Mouse (Mus musculus): Measurements from ENCODE around the gene Hs3st4. TPM values are rescaled to one million over a fixed set of nuclear protein-coding genes. Genes with fewer than 3 reads are reported as not detected.

Gene Hs3st4
- polyA plus RNA-seq, 1 experiment from 2014 or later: 0.18 TPM

GRCm38 (mm10) chr7:124050421-124050820, 67.8 kb downstream of the Hs3st4 start:
- no peaks in the 10 kb centered on the region for H3K4me1 ChIP-seq (ENCODE audit: control insufficient read depth, insufficient read depth, low read length)
- no peak overlapping the region for H3K4me2 ChIP-seq
- no peak for DNase-seq (ENCODE audit: low spot score, missing footprints)
- ATAC-seq (ENCODE audit: low FRiP score): no peak
- H3K27me3 ChIP-seq (ENCODE audit: control insufficient read depth, insufficient read depth, low read length): no peaks in the 10 kb centered on the region
- H3K9ac ChIP-seq (ENCODE audit: low read length): no peak overlapping the region
- WGBS: 90% methylated on average over 5 of the region's 5 CpGs
- H3K27ac ChIP-seq (ENCODE audit: low read depth, low read length): no peak overlapping the region
- no peaks in the 10 kb centered on the region for H3K36me3 ChIP-seq (ENCODE audit: control insufficient read depth, insufficient read depth, low read length)
- H3K9me3 ChIP-seq (ENCODE audit: control insufficient read depth, low read length): no peaks in the 10 kb centered on the region
- no peak overlapping the region for H3K4me3 ChIP-seq (ENCODE audit: low read depth, low read length)

DNA sequence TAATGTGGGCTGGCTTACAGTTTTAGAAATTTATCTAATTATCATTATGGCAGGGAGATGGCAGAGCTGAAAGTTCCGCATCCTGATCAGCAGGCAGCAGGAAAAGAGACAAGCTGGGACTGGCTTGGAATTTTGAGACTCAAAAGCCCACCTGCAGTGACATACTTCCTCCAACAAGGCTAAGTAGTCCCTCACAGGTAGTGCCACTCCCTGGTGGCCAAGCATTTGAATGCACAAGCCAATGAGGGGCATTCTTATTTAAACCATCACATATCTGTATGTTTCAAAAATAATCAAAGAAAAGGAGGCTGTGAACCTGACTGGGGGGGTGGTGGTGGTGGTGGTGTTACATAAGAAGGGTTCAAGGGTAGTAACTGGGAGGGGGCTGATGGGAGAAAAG, 101.1 kb downstream of the Hs3st4 start:
- DNase-seq (ENCODE audit: low spot score, missing footprints): no peak
- Histone ChIP-seq H3K9me3 (ENCODE audit: control insufficient read depth, low read length) (no peaks in the 10 kb centered on the region), H3K4me2 (no peak overlapping the region), H3K27ac (ENCODE audit: low read depth, low read length) (no peak overlapping the region), H3K4me3 (ENCODE audit: low read depth, low read length) (no peak overlapping the region), H3K9ac (ENCODE audit: low read length) (no peak overlapping the region), H3K36me3 (ENCODE audit: control insufficient read depth, insufficient read depth, low read length) (no peaks in the 10 kb centered on the region), H3K4me1 (ENCODE audit: control insufficient read depth, insufficient read depth, low read length) (no peaks in the 10 kb centered on the region), H3K27me3 (ENCODE audit: control insufficient read depth, insufficient read depth, low read length) (no peaks in the 10 kb centered on the region)
- 60% methylated on average over 1 of the region's 1 CpGs for WGBS
- ATAC-seq (ENCODE audit: low FRiP score): no peak

DNA sequence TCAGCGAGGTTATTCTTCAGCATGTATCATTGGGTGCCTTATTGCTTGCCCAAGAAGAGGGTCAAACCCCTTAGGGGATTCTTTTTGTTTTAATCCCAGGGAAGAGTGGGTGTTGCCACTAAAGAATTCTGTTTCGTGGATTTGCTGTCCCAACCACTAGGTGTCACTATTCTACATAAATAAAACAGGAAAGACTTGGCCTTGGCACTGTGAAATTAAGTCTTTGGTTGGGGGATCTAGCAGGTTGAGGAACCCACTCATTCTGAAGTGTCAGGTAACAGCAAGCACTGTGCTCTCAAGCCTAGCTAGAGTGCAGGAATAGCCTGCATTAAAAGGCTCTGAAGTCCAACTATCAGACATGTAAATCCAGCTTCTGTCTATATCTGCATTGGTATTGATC, 146.3 kb downstream of the Hs3st4 start:
- Histone ChIP-seq H3K4me1 (ENCODE audit: control insufficient read depth, insufficient read depth, low read length) (no peaks in the 10 kb centered on the region), H3K27ac (ENCODE audit: low read depth, low read length) (no peak overlapping the region), H3K36me3 (ENCODE audit: control insufficient read depth, insufficient read depth, low read length) (no peaks in the 10 kb centered on the region), H3K9me3 (ENCODE audit: control insufficient read depth, low read length) (no peaks in the 10 kb centered on the region), H3K4me2 (no peak overlapping the region), H3K4me3 (ENCODE audit: low read depth, low read length) (no peak overlapping the region), H3K27me3 (ENCODE audit: control insufficient read depth, insufficient read depth, low read length) (no peaks in the 10 kb centered on the region), H3K9ac (ENCODE audit: low read length) (no peak overlapping the region)
- ATAC-seq (ENCODE audit: low FRiP score) (peak; percentile 59; the same call in 1 of the 2 replicates), DNase-seq (ENCODE audit: low spot score, missing footprints) (peak; percentile 93)
- WGBS: 5% methylated on average over 2 of the region's 2 CpGs

DNA sequence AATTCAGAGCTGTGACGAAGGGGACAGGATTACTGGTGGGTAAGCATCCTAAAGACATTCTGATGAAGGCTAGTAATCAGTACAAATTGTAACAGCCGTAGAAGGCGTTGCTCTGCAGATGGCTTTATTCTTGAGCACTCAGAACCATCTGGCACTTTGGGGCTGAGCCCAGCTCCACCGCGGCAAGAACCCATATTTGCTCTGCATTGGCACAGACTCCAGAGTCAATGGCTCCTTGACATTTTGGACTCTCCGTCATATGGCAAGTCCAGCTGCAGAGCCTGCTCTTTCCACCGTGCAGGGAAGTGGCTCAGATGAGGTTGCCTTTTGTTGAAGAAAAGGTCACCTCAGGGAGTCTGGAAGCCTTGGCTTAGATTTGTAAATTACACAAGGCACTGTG, 148.6 kb downstream of the Hs3st4 start:
- ATAC-seq (ENCODE audit: low FRiP score): no peak
- no peak for DNase-seq (ENCODE audit: low spot score, missing footprints)
- H3K4me2 ChIP-seq: no peak overlapping the region
- H3K27ac ChIP-seq (ENCODE audit: low read depth, low read length): no peak overlapping the region
- H3K9ac ChIP-seq (ENCODE audit: low read length): no peak overlapping the region
- 71% methylated on average over 7 of the region's 7 CpGs for WGBS
- H3K4me3 ChIP-seq (ENCODE audit: low read depth, low read length): no peak overlapping the region
- no peaks in the 10 kb centered on the region for H3K27me3 ChIP-seq (ENCODE audit: control insufficient read depth, insufficient read depth, low read length)
- no peaks in the 10 kb centered on the region for H3K36me3 ChIP-seq (ENCODE audit: control insufficient read depth, insufficient read depth, low read length)
- no peaks in the 10 kb centered on the region for H3K9me3 ChIP-seq (ENCODE audit: control insufficient read depth, low read length)
- H3K4me1 ChIP-seq (ENCODE audit: control insufficient read depth, insufficient read depth, low read length): no peaks in the 10 kb centered on the region

- H3K36me3 ChIP-seq (ENCODE audit: control insufficient read depth, insufficient read depth, low read length): no peaks in the 10 kb centered on the region
- 82% methylated on average over 5 of the region's 5 CpGs for WGBS
- no peak overlapping the region for H3K27ac ChIP-seq (ENCODE audit: low read depth, low read length)
- no peak for DNase-seq (ENCODE audit: low spot score, missing footprints)
- no peak overlapping the region for H3K4me3 ChIP-seq (ENCODE audit: low read depth, low read length)
- H3K9ac ChIP-seq (ENCODE audit: low read length): no peak overlapping the region
- no peaks in the 10 kb centered on the region for H3K9me3 ChIP-seq (ENCODE audit: control insufficient read depth, low read length)
- no peaks in the 10 kb centered on the region for H3K4me1 ChIP-seq (ENCODE audit: control insufficient read depth, insufficient read depth, low read length)
- no peak for ATAC-seq (ENCODE audit: low FRiP score)
- no peaks in the 10 kb centered on the region for H3K27me3 ChIP-seq (ENCODE audit: control insufficient read depth, insufficient read depth, low read length)
- no peak overlapping the region for H3K4me2 ChIP-seq
These were observed 153.5 kb downstream of the Hs3st4 start for GRCm38 (mm10) chr7:124136133-124136532.

- 92% methylated on average over 6 of the region's 6 CpGs for WGBS
- no peaks in the 10 kb centered on the region for H3K4me1 ChIP-seq (ENCODE audit: control insufficient read depth, insufficient read depth, low read length)
These were observed 158.6 kb downstream of the Hs3st4 start for GRCm38 (mm10) chr7:124141229-124141628.

GRCm38 (mm10) chr7:124150901-124151300, 168.2 kb downstream of the Hs3st4 start:
- H3K9me3 ChIP-seq (ENCODE audit: control insufficient read depth, low read length): no peaks in the 10 kb centered on the region
- H3K4me3 ChIP-seq (ENCODE audit: low read depth, low read length): no peak overlapping the region
- no peaks in the 10 kb centered on the region for H3K36me3 ChIP-seq (ENCODE audit: control insufficient read depth, insufficient read depth, low read length)
- ATAC-seq (ENCODE audit: low FRiP score): no peak
- no peaks in the 10 kb centered on the region for H3K4me1 ChIP-seq (ENCODE audit: control insufficient read depth, insufficient read depth, low read length)
- no peak overlapping the region for H3K4me2 ChIP-seq
- H3K27ac ChIP-seq (ENCODE audit: low read depth, low read length): no peak overlapping the region
- DNase-seq (ENCODE audit: low spot score, missing footprints): no peak
- H3K9ac ChIP-seq (ENCODE audit: low read length): no peak overlapping the region
- no peaks in the 10 kb centered on the region for H3K27me3 ChIP-seq (ENCODE audit: control insufficient read depth, insufficient read depth, low read length)
- WGBS: 81% methylated on average over 2 of the region's 2 CpGs

More at GRCm38 (mm10) chr7:124141229-124141628, 158.6 kb downstream of the Hs3st4 start:
- ATAC-seq (ENCODE audit: low FRiP score) (no peak), DNase-seq (ENCODE audit: low spot score, missing footprints) (no peak)
- Histone ChIP-seq H3K4me3 (ENCODE audit: low read depth, low read length) (no peak overlapping the region), H3K27me3 (ENCODE audit: control insufficient read depth, insufficient read depth, low read length) (no peaks in the 10 kb centered on the region), H3K9ac (ENCODE audit: low read length) (no peak overlapping the region), H3K27ac (ENCODE audit: low read depth, low read length) (no peak overlapping the region), H3K4me2 (no peak overlapping the region), H3K36me3 (ENCODE audit: control insufficient read depth, insufficient read depth, low read length) (no peaks in the 10 kb centered on the region), H3K9me3 (ENCODE audit: control insufficient read depth, low read length) (no peaks in the 10 kb centered on the region)

- no peaks in the 10 kb centered on the region for H3K36me3 ChIP-seq (ENCODE audit: control insufficient read depth, insufficient read depth, low read length)
- H3K9ac ChIP-seq (ENCODE audit: low read length): no peak overlapping the region
- H3K27me3 ChIP-seq (ENCODE audit: control insufficient read depth, insufficient read depth, low read length): no peaks in the 10 kb centered on the region
- no peaks in the 10 kb centered on the region for H3K4me1 ChIP-seq (ENCODE audit: control insufficient read depth, insufficient read depth, low read length)
- no peak overlapping the region for H3K27ac ChIP-seq (ENCODE audit: low read depth, low read length)
- 91% methylated on average over 1 of the region's 1 CpGs for WGBS
- H3K9me3 ChIP-seq (ENCODE audit: control insufficient read depth, low read length): no peaks in the 10 kb centered on the region
- DNase-seq (ENCODE audit: low spot score, missing footprints) (no peak), ATAC-seq (ENCODE audit: low FRiP score) (no peak)
- no peak overlapping the region for H3K4me2 ChIP-seq
- H3K4me3 ChIP-seq (ENCODE audit: low read depth, low read length): no peak overlapping the region
These were observed 180.6 kb downstream of the Hs3st4 start for GRCm38 (mm10) chr7:124163301-124163700.

DNA sequence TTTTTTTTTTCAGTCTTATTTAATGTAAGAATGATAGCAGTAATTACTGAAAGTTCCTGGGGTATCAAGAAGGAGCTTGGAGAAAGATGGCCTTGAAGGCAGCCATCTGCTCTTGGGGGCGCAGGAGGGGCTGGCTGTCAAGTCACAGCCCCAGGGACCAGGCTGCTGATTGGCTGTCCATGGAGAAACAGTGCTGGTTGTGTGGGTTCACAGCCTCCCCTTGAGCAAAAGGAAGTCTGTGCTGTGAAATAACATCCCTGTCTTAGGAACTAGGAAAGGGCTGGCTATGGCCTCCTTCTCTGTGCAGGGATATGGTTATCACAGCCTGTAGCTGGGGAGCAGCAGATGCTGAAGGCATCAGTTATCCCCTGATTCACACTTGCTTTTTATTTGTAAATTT, 183.6 kb downstream of the Hs3st4 start:
- no peak overlapping the region for H3K4me2 ChIP-seq
- H3K9ac ChIP-seq (ENCODE audit: low read length): no peak overlapping the region
- no peak for ATAC-seq (ENCODE audit: low FRiP score)
- H3K9me3 ChIP-seq (ENCODE audit: control insufficient read depth, low read length): no peaks in the 10 kb centered on the region
- no peak overlapping the region for H3K27ac ChIP-seq (ENCODE audit: low read depth, low read length)
- no peak for DNase-seq (ENCODE audit: low spot score, missing footprints)
- H3K4me1 ChIP-seq (ENCODE audit: control insufficient read depth, insufficient read depth, low read length): no peaks in the 10 kb centered on the region
- H3K27me3 ChIP-seq (ENCODE audit: control insufficient read depth, insufficient read depth, low read length): no peaks in the 10 kb centered on the region
- no peaks in the 10 kb centered on the region for H3K36me3 ChIP-seq (ENCODE audit: control insufficient read depth, insufficient read depth, low read length)
- H3K4me3 ChIP-seq (ENCODE audit: low read depth, low read length): no peak overlapping the region
- WGBS: 85% methylated on average over 1 of the region's 1 CpGs

DNA sequence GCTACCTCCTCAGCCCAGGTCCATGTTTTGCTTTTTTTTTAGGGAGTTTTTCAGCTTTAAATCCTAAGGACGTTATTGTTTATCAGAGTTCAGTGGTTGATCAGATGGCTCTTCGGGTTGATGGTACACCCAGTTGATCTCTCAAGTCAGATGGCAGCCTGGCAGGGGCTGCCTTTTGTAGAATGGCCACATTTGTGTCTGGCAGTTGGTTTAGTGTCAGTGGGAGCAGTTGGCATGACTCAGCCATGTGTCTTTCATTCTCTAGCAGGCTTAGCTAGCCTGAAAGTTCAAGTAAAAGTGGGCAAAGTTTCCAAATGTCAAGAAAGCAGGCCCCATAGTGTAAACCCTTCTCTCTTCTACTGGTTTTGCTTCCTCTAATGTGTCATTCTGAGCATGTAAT, 186.1 kb downstream of the Hs3st4 start:
- no peaks in the 10 kb centered on the region for H3K36me3 ChIP-seq (ENCODE audit: control insufficient read depth, insufficient read depth, low read length)
- H3K9me3 ChIP-seq (ENCODE audit: control insufficient read depth, low read length): no peaks in the 10 kb centered on the region
- no peak overlapping the region for H3K4me2 ChIP-seq
- WGBS: 94% methylated on average over 2 of the region's 2 CpGs
- H3K4me3 ChIP-seq (ENCODE audit: low read depth, low read length): no peak overlapping the region
- no peaks in the 10 kb centered on the region for H3K4me1 ChIP-seq (ENCODE audit: control insufficient read depth, insufficient read depth, low read length)
- no peak overlapping the region for H3K9ac ChIP-seq (ENCODE audit: low read length)
- H3K27me3 ChIP-seq (ENCODE audit: control insufficient read depth, insufficient read depth, low read length): no peaks in the 10 kb centered on the region
- no peak overlapping the region for H3K27ac ChIP-seq (ENCODE audit: low read depth, low read length)
- no peak for ATAC-seq (ENCODE audit: low FRiP score)
- DNase-seq (ENCODE audit: low spot score, missing footprints): no peak

Measured in midbrain, embryonic 11.5 days (tissue).